Mouse (Mus musculus): ENCODE data around the gene Adrm1.
A peak's percentile ranks its signal among the peaks of the same experiment; 100 is the strongest.

The Adrm1 gene

DNA sequence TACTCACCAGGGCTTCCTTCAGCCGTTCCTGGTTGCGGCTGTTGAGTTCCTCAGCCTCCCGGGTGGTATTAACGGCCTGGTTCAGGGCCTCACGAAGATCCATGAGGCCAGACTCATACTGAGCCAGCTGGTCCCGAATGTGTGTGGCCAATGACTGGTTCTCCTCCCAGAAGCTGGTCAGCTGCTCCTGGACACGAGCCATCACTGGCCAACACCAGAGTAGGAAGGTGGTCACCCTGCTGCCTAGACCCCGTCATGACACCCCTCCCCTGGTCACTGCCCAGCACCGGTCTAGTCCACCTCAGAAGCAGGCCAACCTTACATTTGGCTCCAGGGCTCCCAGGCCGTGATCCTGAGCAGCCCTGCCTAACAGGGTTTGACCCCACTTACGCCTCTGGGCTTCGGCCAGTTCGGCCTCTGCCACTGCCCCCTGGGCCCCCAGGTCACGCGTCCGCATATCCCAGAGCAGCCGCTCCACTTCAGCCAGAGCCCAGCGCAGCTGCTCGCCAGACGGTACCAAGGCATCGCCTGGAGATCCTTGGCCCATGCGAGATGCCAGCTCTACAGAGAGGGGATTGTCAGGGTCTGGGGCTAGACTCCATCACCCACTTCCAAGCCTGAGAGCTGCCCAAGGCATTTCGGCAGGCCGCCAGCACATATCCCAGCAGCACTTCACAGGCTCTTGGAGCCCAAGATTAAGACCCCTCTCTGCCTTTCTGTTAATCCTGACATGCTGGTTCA is 12.9 kb downstream of the Adrm1 start:
- DNase-seq (ENCODE audit: low read depth, low spot score), result no peak

DNA sequence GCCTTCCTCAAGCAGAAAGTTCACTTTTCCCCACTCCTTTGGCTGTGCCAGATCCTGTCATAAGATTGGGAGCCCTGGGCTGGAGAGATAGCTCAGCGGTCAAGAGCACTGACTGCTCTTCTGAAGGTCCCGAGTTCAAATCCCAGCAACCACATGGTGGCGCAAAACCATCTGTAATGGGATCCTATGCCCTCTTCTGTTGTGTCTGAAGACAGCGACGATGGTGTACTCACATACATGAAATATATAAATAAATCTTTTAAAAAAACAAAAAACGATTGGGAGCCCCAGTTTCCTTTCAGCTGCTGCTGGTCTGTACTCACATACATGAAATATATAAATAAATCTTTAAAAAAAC is 13.4 kb downstream of the Adrm1 start:
- DNase-seq (ENCODE audit: low read depth, low spot score), result no peak

DNA sequence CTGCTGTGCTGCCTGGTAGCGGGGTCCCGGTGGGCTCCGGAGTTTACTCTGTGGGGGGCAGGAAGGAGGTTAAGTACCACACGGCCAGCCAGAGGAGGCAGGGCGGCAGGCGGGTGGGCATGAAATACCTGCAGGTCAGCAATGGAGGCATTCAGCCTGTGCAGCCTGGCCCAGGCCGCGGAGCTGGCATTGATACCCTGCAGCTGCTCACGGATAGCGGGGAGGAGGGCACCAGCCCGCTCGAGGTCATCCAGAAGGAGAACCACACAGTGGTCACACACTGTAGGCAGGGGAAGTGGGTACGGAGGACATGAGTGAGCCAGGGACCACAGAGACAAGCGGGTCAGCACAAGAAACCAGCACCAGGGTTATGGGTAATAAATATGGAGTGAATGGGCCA is 14.4 kb downstream of the Adrm1 start:
- no peak for DNase-seq (ENCODE audit: low read depth, low spot score)

DNA sequence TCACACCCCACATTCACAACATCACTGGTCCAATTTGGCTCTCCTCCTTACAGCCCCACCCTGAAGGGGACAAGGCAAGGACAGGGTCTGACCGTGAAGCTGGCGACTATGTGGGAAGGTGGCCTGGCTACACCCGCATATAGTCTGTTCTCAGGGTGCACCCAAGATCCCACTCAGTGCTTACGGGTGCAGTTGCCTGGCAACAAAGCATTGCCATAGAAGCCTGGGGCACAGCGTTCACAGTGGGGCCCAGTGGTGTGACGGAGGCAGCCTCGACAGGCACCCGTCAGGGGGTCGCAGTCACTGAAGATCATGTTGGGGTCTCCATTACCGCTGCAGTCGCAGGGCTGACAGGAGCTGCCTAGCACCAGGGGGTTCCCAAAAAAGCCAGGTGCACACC is 16.1 kb downstream of the Adrm1 start:
- no peak for DNase-seq (ENCODE audit: low read depth, low spot score)

DNA sequence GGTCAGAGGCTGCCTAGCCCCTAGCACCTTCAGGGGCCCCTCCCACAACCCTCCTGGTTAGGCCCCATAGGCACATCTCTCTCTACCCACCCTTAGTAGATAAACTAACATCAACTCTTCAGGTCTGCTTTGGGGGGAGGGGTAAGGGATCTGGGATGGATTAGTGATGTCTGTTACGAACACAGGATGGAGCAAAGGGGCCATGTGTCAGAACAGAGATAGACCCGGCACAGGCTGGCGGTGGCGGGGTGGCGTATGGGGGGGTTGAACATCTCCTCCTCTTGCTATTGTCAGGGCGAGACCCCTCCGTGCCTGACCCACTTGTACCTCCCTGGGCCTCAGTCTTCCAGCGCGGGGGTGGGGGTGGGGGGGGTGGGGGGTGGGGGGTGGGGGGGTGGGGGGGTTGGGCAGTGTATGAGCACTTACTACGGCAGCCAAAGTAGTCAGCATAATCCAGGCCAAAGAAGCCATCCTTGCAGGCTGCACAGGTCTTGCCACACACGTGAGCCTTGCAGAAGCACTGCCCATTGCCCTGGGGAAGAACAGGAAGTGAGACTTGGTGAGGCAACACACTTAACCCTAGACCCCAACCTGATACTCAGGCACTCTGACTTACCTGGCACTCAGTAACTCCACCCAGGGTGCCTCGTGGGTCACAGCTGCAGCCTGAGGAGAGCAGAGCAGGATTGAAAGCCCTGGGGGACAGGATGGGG is 25.5 kb downstream of the Adrm1 start:
- no peak for DNase-seq (ENCODE audit: low read depth, low spot score)

DNA sequence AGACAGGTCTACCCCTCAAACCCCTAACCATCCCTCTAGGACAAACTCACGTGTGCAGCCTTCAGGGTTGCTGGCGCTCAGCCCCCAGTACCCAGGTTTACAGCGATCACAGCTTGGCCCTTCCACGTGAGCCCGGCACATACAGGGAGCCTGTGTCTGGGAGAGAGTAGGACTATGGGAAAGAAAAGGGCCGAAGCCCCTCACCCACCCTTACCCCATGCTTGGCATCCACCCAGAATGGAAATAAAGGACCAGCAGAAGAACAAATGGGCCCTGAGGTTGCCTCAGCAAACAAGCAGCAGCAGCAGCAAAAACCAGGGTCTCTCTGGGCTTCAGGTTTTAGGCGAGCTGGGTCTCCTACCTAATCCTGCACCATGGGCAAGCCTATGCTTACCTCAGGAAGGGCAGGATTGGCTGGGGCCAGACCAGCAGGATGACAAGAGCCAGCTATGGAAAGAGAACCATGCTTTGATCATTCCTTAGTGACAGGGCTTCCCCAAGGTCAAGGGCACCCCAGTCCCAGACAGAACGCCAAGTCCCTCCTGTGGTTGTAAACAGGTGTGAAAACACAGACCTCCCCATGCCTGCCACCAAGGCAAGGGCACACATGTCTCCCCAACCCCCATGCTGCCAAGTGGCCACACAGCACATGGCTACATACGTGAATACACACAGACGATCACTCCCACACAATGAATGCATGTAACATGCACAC is 26.2 kb downstream of the Adrm1 start:
- DNase-seq (ENCODE audit: low read depth, low spot score), result no peak

DNA sequence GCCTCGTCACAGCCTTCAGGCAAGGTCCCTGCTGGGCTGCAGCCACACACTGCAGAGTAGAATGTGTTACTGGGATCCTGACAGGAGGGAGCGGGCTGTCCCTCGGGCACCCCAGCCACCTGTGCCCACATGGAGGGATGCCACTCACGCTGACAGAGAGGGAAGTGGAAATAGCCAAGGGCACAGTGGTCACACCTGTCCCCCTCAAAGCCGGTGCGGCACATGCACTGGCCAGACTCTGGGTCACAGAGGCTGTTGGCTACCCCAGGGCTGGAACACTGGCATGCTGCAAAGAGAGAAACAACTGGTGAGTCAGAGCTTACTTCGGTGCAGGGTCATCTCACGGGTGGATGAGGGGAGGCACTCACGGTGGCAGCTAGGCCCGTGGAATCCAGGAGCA is 27.5 kb downstream of the Adrm1 start:
- DNase-seq (ENCODE audit: low read depth, low spot score), result no peak

DNA sequence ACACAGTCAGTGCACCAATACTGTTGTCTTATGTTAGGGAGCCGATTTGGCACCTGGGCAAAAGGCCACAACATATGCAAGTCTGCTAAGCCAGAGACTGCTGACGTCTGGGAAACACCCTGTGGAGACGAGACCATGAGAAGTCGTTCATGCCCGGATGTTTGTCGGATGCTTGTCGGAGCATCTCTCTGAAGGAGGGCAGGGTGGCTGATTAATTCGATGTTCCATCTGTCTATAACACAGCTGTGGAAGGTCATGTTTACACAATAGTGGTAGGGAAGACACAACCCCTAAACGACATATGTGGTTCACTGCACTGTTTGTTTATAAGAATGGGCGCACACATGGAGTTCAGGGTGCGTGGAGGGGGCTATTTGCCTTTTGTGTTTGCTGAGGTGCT is 29.4 kb downstream of the Adrm1 start:
- DNase-seq (ENCODE audit: low read depth, low spot score), result no peak

DNA sequence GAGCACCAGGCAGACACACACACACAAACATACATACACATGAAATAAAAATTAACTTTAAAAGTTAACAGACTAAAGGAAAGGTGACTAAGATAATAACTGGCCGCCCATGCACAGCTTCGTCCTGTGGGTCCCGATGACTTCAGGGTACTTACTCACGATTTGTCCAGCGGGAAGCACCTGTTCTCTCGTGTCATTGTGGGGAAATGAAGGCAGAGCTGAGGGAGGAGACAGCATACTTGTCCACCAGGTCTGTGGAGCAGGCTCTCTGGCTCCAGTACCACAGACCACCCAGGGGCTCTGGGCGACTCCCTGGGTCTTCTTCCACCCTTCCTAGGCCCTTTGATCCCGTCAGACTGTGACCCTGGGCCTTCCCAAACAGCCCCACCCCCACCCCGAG is 30.0 kb downstream of the Adrm1 start:
- no peak for DNase-seq (ENCODE audit: low read depth, low spot score)

DNA sequence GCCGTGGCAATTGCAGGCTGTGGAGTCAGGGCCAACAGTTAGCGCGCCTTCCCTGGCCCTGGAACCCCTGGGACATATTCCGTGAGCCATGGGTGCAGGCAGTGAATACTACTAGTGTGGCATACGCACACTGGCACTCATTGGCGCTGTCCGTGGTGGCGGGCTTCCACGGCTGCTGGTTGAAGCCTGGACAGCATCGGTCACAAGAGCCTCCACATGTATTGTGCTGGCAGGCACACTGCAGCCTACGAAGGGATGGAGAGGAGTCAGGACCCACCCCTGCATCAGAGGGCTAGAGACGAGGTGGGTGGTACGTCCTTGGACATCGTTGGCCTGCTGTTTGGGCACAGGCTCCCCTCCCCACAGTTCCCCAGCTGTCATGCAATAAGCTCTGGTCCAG is 31.0 kb downstream of the Adrm1 start:
- no peak for DNase-seq (ENCODE audit: low read depth, low spot score)

DNA sequence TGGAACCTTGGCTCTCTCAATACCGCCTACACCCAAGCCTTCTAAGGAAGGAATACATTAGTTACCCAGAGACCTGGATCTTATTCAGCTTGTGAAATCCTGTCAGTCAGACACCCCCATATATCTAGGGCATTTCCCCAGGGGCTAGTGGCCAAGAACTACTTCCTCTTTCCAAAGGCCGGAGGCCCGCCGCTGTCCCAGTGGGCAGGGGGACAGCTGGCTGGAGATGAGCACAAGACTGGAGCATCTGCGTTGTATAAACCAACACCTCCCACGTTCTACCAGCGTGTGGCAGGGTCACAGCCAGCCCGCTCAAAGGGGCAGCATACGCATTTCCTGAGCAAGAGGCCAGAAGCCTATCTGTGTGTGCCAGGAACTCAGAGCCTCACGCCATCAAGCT is 31.5 kb downstream of the Adrm1 start:
- no peak for DNase-seq (ENCODE audit: low read depth, low spot score)

DNA sequence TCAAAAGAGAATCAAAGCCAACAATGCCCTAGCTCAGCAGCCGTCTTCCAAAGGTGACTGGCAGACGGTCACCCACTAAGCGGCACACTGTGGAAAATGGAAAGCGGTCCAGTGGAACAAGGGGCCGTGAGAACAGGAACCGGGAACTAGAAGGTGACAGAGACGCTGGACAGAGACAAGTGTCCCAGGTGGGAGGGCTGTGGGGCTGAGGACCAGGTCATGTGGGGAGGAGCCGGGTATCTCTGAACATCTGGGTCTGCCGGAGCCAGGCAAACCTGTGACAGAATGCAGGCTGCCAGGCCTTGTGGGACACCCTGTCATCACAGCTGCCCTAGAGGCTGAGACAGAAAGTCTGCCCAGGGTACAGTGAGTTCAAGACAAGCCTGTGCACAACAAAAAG is 33.2 kb downstream of the Adrm1 start:
- DNase-seq (ENCODE audit: low read depth, low spot score), result no peak

DNA sequence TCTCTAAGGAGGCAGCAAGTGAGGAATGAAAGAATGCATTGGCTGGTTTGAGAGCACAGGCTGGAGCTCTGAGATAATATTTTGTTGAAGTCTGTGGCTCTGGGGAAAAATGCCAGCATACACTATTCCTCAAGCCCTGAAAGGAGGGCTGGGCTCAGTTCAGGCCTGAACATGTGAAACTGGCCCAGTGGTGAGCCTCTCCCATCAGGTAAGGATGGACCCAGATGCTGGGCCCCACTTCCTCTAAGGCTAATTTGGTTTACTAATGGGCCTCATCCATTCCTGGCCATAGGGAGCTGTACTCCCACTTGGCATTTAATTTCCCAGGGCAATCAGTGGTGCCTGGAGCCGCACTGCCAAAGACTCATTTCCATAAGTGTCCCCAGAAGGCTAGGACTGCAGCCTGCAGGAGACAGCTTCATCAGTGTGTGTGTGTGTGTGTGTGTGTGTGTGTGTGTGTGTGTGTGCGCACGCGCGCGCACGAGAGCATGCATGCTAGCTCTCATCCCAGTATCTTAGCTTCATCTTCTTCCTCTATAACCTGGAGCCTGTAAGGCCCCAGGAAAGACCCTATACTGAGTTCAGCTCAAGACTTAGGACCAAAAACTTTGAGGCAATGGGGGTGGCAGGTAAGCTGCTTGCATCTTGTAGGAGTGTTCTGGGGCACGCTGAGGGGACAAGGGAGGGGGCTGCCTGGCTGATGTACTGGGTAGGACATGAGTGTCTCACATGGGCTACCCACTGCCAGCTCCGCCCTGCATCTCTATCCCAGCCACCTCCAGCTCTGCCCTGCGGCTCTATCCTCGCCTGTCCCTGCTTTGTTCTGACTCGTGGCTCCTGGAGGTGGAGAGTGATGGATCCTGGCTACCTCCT is 34.0 kb downstream of the Adrm1 start:
- no peak for DNase-seq (ENCODE audit: low read depth, low spot score)

DNA sequence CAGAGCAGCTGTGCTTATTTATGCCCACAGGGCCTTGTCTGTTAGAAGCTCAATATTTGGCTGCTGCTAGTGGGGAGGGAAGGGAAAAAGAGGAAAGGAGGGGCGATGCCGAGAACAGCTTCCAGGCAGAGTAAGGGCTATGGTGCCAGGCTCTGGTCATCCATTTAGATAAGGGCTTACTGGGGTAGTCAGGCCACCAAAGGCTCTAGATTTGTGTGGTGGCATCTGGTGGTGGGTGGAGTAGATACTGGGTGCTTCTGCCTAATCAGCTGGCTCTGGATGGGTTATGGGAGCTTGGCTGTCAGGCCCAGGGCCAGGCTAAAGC is 34.6 kb downstream of the Adrm1 start:
- DNase-seq (ENCODE audit: low read depth, low spot score), result no peak

DNA sequence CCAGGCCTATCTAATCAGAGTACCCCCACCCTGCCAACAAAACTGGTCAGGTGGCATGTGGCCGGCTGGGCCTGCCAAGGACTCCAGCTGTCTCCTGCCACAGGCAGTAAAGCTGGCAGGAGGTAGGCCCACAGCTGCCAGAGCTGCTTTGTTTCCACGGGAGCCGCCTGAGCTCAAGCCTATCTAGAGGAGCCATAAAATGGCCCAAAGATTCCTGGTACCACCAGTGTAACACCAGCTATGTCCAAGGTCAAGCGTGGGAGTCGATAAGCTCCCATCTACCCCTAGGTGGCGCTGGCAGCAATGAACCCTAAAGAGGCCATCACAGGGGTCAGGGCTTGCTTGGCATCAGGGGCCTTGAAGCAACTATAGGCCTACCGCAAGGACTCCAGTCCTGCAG is 36.6 kb downstream of the Adrm1 start:
- DNase-seq (ENCODE audit: low read depth, low spot score), result peak; percentile 52

DNA sequence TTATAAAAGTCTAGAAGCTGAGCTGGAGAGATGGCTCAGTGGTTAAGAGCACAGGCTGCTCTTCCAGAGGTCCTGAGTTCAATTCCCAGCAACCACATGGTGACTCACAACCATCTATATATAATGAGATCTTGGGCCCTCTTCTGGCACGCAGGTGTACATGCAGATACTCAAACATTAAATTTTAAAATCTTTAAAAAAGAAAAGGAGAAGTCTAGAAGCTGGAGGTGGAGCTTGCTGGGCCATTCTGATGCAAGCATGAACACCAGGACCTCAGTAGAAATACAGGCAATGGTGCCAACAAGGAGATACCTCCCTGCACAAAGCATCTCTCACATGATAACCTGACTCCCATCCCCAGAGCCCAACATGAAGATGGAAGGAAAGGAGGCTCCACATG is 37.7 kb downstream of the Adrm1 start:
- no peak for DNase-seq (ENCODE audit: low read depth, low spot score)

DNA sequence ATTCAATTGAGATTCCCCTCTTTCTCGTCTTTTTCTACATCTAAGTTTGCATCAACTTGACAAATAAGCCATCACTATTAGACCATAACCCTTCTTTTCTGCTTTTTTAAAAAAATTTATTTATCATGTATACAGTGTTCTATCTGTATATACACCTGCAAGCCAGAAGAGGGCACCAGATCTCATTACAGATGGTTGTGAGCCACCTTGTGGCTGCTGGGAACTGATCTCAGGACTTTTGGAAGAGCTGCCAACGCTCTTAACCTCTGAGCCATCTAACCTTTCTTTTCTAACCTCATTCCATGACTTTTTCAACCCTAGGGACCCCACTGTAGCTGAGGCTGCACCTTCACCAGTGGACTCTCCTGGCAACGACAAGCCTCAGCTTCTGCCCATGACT is 41.0 kb downstream of the Adrm1 start:
- no peak for DNase-seq (ENCODE audit: low read depth, low spot score)

DNA sequence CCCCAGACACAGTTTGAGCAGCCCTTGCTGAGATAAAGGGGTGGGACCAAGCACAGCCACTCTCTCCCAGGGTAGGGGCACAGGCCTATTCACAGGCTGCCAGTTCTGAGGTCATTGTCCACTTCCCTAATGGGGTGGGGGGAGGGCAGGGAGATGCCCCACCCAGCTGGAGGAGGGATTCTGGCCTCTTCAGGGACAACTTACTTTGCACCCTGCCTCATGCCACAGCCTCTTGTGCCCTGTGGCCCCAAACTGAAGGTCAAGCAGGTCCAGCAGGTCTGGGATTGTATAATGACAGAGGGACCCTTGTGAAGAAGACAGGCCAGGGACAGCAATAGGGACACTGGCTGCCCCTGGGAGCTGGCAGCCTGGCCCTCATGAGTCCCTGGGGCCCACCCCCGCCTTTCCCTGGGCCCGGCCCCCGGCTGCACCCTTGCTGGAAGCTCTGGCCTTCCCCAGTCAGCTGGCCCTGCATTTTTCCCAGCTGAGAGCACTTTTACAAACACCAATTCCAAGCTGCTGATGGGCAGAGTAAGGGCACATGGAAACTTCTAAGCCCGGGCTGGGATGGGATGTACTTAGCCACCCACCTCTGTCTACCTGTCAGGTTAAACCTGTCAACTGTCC is 43.2 kb downstream of the Adrm1 start:
- DNase-seq (ENCODE audit: low read depth, low spot score), result no peak

DNA sequence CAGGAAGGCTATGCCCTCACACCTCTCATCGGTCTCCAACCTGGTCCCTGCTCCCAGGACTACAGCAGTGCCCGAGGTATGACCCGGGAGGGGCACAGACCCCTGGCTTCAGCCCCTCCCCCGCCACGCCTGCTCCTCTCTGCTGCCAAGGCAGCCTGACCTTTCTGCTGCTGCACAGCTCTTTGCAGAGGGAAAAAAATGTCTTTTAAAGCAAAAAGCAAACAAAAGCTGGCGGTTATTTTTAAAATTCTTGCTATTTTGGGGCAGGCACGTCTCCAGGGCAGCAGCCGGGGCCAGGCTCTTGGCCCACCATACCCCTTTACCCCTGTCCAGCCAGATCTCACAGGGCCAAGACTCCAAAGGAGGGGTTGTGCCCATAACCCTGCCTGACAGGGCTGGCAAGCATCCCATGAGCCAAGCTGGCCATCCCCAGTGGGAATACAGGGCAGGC is 43.8 kb downstream of the Adrm1 start:
- DNase-seq (ENCODE audit: low read depth, low spot score), result no peak

DNA sequence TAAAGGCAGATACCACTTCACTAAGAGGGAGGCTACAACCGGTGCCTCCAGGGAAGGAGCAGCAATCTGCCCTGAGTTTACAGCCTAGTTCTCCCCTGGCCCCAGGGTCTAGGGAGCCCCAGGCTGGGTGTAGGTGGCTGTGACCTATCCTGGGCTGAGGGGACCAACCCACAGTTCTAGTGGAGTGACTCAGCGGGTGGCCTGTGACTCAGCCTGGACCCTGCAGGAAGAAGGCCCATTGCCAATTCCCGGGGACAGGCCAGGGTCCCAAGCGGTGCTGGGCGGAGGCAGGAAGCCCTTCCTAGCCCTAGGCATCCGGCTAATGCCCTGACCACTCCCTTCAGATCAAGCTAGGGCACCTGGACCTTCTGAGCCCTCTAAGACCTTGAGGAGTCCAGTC is 44.7 kb downstream of the Adrm1 start:
- DNase-seq (ENCODE audit: low read depth, low spot score), result no peak

DNA sequence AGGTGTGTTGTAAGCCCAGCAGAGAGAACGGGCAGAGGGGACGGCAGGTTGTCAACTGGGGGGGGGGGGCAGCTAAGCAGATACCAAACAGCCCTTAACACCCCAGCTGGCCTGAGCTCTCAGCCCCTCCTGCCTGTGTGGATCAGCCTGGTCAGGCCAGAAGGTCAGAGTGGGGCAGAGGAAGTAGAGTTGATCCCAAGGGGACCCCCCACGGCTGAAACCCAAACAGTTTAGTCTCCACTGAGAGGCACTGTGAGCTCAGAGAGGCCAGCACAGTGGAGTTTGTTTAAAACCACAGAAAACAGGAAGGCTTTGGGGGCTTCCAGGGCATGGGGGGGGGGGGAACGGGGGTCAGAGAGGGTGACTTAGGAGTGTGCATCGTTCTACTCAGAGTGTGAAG is 45.6 kb downstream of the Adrm1 start:
- DNase-seq (ENCODE audit: low read depth, low spot score), result no peak

DNA sequence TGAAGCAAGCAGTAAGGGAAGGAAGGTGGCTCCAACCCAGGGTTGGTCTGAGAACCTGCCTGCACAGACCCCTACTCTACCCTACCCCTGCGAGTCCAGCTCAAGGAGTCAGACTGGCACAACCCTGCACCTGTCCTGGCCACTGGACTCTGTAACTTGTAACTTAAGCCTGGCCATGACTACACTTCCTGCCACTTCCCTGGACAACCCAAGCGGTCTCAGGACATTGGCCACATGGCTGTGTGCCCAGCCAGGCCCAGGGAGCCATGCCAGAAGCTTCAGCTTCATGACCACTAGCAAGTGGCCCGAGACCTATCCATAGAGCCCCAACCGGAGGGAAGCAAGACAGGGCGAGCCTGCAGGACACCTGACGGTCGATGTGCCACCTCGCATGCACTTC is 46.3 kb downstream of the Adrm1 start:
- no peak for DNase-seq (ENCODE audit: low read depth, low spot score)
